Mouse (Mus musculus) liver, postnatal 0 days (tissue): ENCODE results near the gene Nppa.

Source experiments
- CTCF ChIP-seq: sonication (generic); IDR thresholded peaks from 2 replicates; pipeline ENCODE4 v1.5.1; 2016; ENCODE audit warnings: antibody characterized with exemption, low read depth
- EP300 ChIP-seq: IDR thresholded peaks from 2 replicates; pipeline ENCODE4 v1.6.1; 2016; ENCODE audit warnings: antibody characterized with exemption, low read depth, mild to moderate bottlenecking

- TF ChIP-seq CTCF (no peak), EP300 (no peak)
Observed at GRCm38 (mm10) chr4:148016981-148017380, 16.5 kb downstream of the Nppa start.
